Mouse (Mus musculus): ENCODE measurements around the gene Zfp961. TPM values are rescaled to one million over a fixed set of nuclear protein-coding genes. Genes with fewer than 3 reads are reported as not detected.

The Zfp961 gene
- polyA plus RNA-seq, 1 experiment = 2.9 TPM

DNA sequence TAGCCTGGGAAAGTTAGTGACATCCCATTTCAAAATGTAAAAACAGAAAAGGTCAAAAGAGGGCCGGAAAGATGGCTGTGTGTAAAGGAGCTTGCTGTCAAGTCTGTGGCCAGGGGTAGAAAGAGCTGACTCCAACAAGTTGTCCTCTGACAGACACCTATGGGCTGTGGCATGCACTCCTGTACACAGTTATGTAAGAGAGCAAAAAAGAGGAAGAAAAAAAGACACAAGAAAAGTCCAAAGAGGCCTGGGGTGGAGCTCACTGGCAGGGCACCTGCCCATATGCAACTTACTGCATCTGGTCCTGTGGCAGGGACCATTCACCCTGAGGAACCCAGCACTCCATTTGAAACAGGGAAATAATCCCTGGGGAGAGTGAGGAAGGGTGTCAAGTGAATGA is 91.7 kb downstream of the Zfp961 start:
- H3K4me1 ChIP-seq (ENCODE audit: control insufficient read depth, insufficient read depth, insufficient read length) = peaks cover 10% of the 10 kb centered on the region
- no peaks in the 10 kb centered on the region for H3K27me3 ChIP-seq (ENCODE audit: control insufficient read depth, insufficient read depth, low read length)
- H3K36me3 ChIP-seq (ENCODE audit: control insufficient read depth, insufficient read depth, low read length) = no peaks in the 10 kb centered on the region
- TF ChIP-seq CTCF (IDR thresholded peaks at IDR 0.05; ENCODE audit: extremely low read depth, insufficient read depth, insufficient read length, insufficient replicate concordance) = no peak
- no peak for TF ChIP-seq POLR2A (IDR thresholded peaks at IDR 0.05; ENCODE audit: low read depth, low read length)
- DNase-seq (ENCODE audit: low read depth in 1 of 2, low spot score in 2 of 2) = peak in 1 of 2 experiments; percentile 7
- no peak overlapping the region for H3K27ac ChIP-seq (ENCODE audit: insufficient read depth, low read length)
- WGBS = 60% methylated on average over 1 of the region's 1 CpGs
- no peak overlapping the region for H3K4me3 ChIP-seq (ENCODE audit: extremely low read depth, insufficient read depth, insufficient read length)

Other genes starting within 250 kb of the Zfp961 start
- gene B3gnt3, start 249.2 kb upstream of the Zfp961 start, polyA plus RNA-seq (2012; rRNA removed) = 5.2 and 5.6 TPM in 2 replicates
- 247 and 301 TPM in 2 replicates for gene Fcho1, start 225.3 kb upstream of the Zfp961 start, polyA plus RNA-seq (2012; rRNA removed)
- 0.31 and 0.36 TPM in 2 replicates for gene Zfp709, start 69.0 kb upstream of the Zfp961 start, polyA plus RNA-seq (2012; rRNA removed)
- gene Zfp882, start 42.4 kb upstream of the Zfp961 start, polyA plus RNA-seq (2012; rRNA removed) = 0.60 and 0.83 TPM in 2 replicates
- gene Zfp617, start 42.4 kb upstream of the Zfp961 start, polyA plus RNA-seq (2012; rRNA removed) = 0.99 and 1.3 TPM in 2 replicates
- 80.8 and 95.2 TPM in 2 replicates for gene Cyp4f18, start 58.6 kb downstream of the Zfp961 start, polyA plus RNA-seq (2012; rRNA removed)
- gene Olfr372, start 90.2 kb downstream of the Zfp961 start, polyA plus RNA-seq (2012; rRNA removed) = 0.16 TPM in 1 of 2 replicates, not detected in the other
- gene Olfr373, start 132.1 kb downstream of the Zfp961 start, polyA plus RNA-seq (2012; rRNA removed) = not detected in 2 replicates
- gene Olfr374, start 156.0 kb downstream of the Zfp961 start, polyA plus RNA-seq (2012; rRNA removed) = 0.01 and 0.04 TPM in 2 replicates
- 62.3 and 73.9 TPM in 2 replicates for gene Tpm4, start 183.9 kb downstream of the Zfp961 start, polyA plus RNA-seq (2012; rRNA removed)
- gene Rab8a, start 210.2 kb downstream of the Zfp961 start, polyA plus RNA-seq (2012; rRNA removed) = 49.0 and 50.0 TPM in 2 replicates
- 16.6 and 21.4 TPM in 2 replicates for gene Hsh2d, start 238.6 kb downstream of the Zfp961 start, polyA plus RNA-seq (2012; rRNA removed)

All from spleen, adult 2 months (tissue).